Mouse (Mus musculus): ENCODE data around the gene BC028528. TPM values are rescaled to one million over a fixed set of nuclear protein-coding genes. Genes with fewer than 3 reads are reported as not detected.

The BC028528 gene
- polyA plus RNA-seq, 1 experiment: 8.1 TPM

- TF ChIP-seq POLR2A (IDR thresholded peaks at IDR 0.05; ENCODE audit: low read depth, low read length) (no peak), CTCF (conservative IDR thresholded peaks at IDR 0.05; ENCODE audit: insufficient read depth, insufficient read length, low read depth, low read length) (no peak)
Observed at GRCm38 (mm10) chr3:95870976-95871375, 20.8 kb downstream of the BC028528 start.

GRCm38 (mm10) chr3:95867408-95867807, 24.4 kb downstream of the BC028528 start:
- DNase-seq: peak; percentile 61
- Histone ChIP-seq H3K4me3 (ENCODE audit: insufficient read depth, low read depth, low read length) (no peak overlapping the region), H3K27ac (ENCODE audit: insufficient read depth, low read depth, low read length) (no peak overlapping the region), H3K4me1 (ENCODE audit: control insufficient read depth, insufficient read depth, low read length) (peaks cover 25% of the 10 kb centered on the region; the same call in 1 of the 2 replicates), H3K27me3 (replicated peaks; ENCODE audit: control insufficient read depth, insufficient read depth, low read length) (no peaks in the 10 kb centered on the region), H3K36me3 (ENCODE audit: control insufficient read depth, insufficient read depth, low read length) (no peaks in the 10 kb centered on the region; the same call in 1 of the 2 replicates)
- 77% methylated on average over 2 of the region's 2 CpGs for WGBS
- TF ChIP-seq POLR2A (IDR thresholded peaks at IDR 0.05; ENCODE audit: low read depth, low read length): no peak
- TF ChIP-seq CTCF (conservative IDR thresholded peaks at IDR 0.05; ENCODE audit: insufficient read depth, insufficient read length, low read depth, low read length): no peak

More at GRCm38 (mm10) chr3:95870976-95871375, 20.8 kb downstream of the BC028528 start:
- WGBS: 4% methylated on average over 15 of the region's 15 CpGs
- peak overlapping the region; percentile 71 for H3K4me3 ChIP-seq (ENCODE audit: insufficient read depth, low read depth, low read length)
- no peaks in the 10 kb centered on the region; the same call in 1 of the 2 replicates for H3K36me3 ChIP-seq (ENCODE audit: control insufficient read depth, insufficient read depth, low read length)
- peak overlapping the region; percentile 92 for H3K27ac ChIP-seq (ENCODE audit: insufficient read depth, low read depth, low read length)
- DNase-seq: no peak
- no peaks in the 10 kb centered on the region for H3K27me3 ChIP-seq (replicated peaks; ENCODE audit: control insufficient read depth, insufficient read depth, low read length)
- peaks cover 15% of the 10 kb centered on the region; the same call in 1 of the 2 replicates for H3K4me1 ChIP-seq (ENCODE audit: control insufficient read depth, insufficient read depth, low read length)

- Histone ChIP-seq H3K27me3 (replicated peaks; ENCODE audit: control insufficient read depth, insufficient read depth, low read length) (no peaks in the 10 kb centered on the region), H3K27ac (ENCODE audit: insufficient read depth, low read depth, low read length) (peak overlapping the region; percentile 86), H3K4me3 (ENCODE audit: insufficient read depth, low read depth, low read length) (no peak overlapping the region), H3K4me1 (ENCODE audit: control insufficient read depth, insufficient read depth, low read length) (peaks cover 25% of the 10 kb centered on the region; the same call in 1 of the 2 replicates), H3K36me3 (ENCODE audit: control insufficient read depth, insufficient read depth, low read length) (no peaks in the 10 kb centered on the region; the same call in 1 of the 2 replicates)
- no peak for TF ChIP-seq CTCF (conservative IDR thresholded peaks at IDR 0.05; ENCODE audit: insufficient read depth, insufficient read length, low read depth, low read length)
- no peak for TF ChIP-seq POLR2A (IDR thresholded peaks at IDR 0.05; ENCODE audit: low read depth, low read length)
- 55% methylated on average over 5 of the region's 5 CpGs for WGBS
- DNase-seq: peak; percentile 86
Observed at GRCm38 (mm10) chr3:95866071-95866470, 25.7 kb downstream of the BC028528 start.

- H3K4me3 ChIP-seq (ENCODE audit: insufficient read depth, low read depth, low read length): peak overlapping the region; percentile 10; the same call in 1 of the 2 replicates
- H3K36me3 ChIP-seq (ENCODE audit: control insufficient read depth, insufficient read depth, low read length): no peaks in the 10 kb centered on the region; the same call in 1 of the 2 replicates
- no peak for DNase-seq
- H3K4me1 ChIP-seq (ENCODE audit: control insufficient read depth, insufficient read depth, low read length): peaks cover 25% of the 10 kb centered on the region; the same call in 1 of the 2 replicates
- no peaks in the 10 kb centered on the region for H3K27me3 ChIP-seq (replicated peaks; ENCODE audit: control insufficient read depth, insufficient read depth, low read length)
- WGBS: 81% methylated on average over 20 of the region's 20 CpGs
- H3K27ac ChIP-seq (ENCODE audit: insufficient read depth, low read depth, low read length): peak overlapping the region; percentile 86
- TF ChIP-seq CTCF (conservative IDR thresholded peaks at IDR 0.05; ENCODE audit: insufficient read depth, insufficient read length, low read depth, low read length) (no peak), POLR2A (IDR thresholded peaks at IDR 0.05; ENCODE audit: low read depth, low read length) (no peak)
Observed at GRCm38 (mm10) chr3:95865571-95865970, 26.2 kb downstream of the BC028528 start.

GRCm38 (mm10) chr3:95865050-95865449, 26.8 kb downstream of the BC028528 start:
- DNase-seq: peak; percentile 91
- H3K36me3 ChIP-seq (ENCODE audit: control insufficient read depth, insufficient read depth, low read length): no peaks in the 10 kb centered on the region; the same call in 1 of the 2 replicates
- no peaks in the 10 kb centered on the region for H3K27me3 ChIP-seq (replicated peaks; ENCODE audit: control insufficient read depth, insufficient read depth, low read length)
- H3K4me1 ChIP-seq (ENCODE audit: control insufficient read depth, insufficient read depth, low read length): peaks cover 25% of the 10 kb centered on the region; the same call in 1 of the 2 replicates
- no peak overlapping the region for H3K4me3 ChIP-seq (ENCODE audit: insufficient read depth, low read depth, low read length)
- H3K27ac ChIP-seq (ENCODE audit: insufficient read depth, low read depth, low read length): peak overlapping the region; percentile 86
- WGBS: 53% methylated on average over 5 of the region's 5 CpGs
- TF ChIP-seq POLR2A (IDR thresholded peaks at IDR 0.05; ENCODE audit: low read depth, low read length) (no peak), CTCF (conservative IDR thresholded peaks at IDR 0.05; ENCODE audit: insufficient read depth, insufficient read length, low read depth, low read length) (no peak)

GRCm38 (mm10) chr3:95863578-95863977, 28.2 kb downstream of the BC028528 start:
- Histone ChIP-seq H3K27me3 (replicated peaks; ENCODE audit: control insufficient read depth, insufficient read depth, low read length) (no peaks in the 10 kb centered on the region), H3K4me1 (ENCODE audit: control insufficient read depth, insufficient read depth, low read length) (peaks cover 19% of the 10 kb centered on the region; the same call in 1 of the 2 replicates), H3K36me3 (ENCODE audit: control insufficient read depth, insufficient read depth, low read length) (no peaks in the 10 kb centered on the region; the same call in 1 of the 2 replicates), H3K4me3 (ENCODE audit: insufficient read depth, low read depth, low read length) (no peak overlapping the region), H3K27ac (ENCODE audit: insufficient read depth, low read depth, low read length) (no peak overlapping the region)
- WGBS: 65% methylated on average over 7 of the region's 7 CpGs
- no peak for DNase-seq
- TF ChIP-seq POLR2A (IDR thresholded peaks at IDR 0.05; ENCODE audit: low read depth, low read length) (no peak), CTCF (conservative IDR thresholded peaks at IDR 0.05; ENCODE audit: insufficient read depth, insufficient read length, low read depth, low read length) (no peak)

GRCm38 (mm10) chr3:95861796-95862195, 30.0 kb downstream of the BC028528 start:
- Histone ChIP-seq H3K4me1 (ENCODE audit: control insufficient read depth, insufficient read depth, low read length) (peaks cover 14% of the 10 kb centered on the region; the same call in 1 of the 2 replicates), H3K36me3 (ENCODE audit: control insufficient read depth, insufficient read depth, low read length) (no peaks in the 10 kb centered on the region; the same call in 1 of the 2 replicates), H3K27ac (ENCODE audit: insufficient read depth, low read depth, low read length) (no peak overlapping the region), H3K27me3 (replicated peaks; ENCODE audit: control insufficient read depth, insufficient read depth, low read length) (no peaks in the 10 kb centered on the region), H3K4me3 (ENCODE audit: insufficient read depth, low read depth, low read length) (no peak overlapping the region)
- TF ChIP-seq POLR2A (IDR thresholded peaks at IDR 0.05; ENCODE audit: low read depth, low read length) (no peak), CTCF (conservative IDR thresholded peaks at IDR 0.05; ENCODE audit: insufficient read depth, insufficient read length, low read depth, low read length) (peak; percentile 51)
- peak; percentile 95 for DNase-seq
- WGBS: 40% methylated on average over 2 of the region's 2 CpGs
